Comparison of ENCODE assay signal across 25 mouse cellular contexts in genomic region chr5:97554274-97554673, GRCm38 (mm10).
DNase-seq lines count a peak whose midpoint lies in the region; ATAC-seq lines count a peak whose summit lies in the region.
"Had no signal": no experiment of that assay in that cellular context is flagged by ENCODE, and none has a peak within 500 bp of the region (broad histone marks: within the 10 kb centered on the region; RNA-seq: fewer than 3 reads in every experiment).

No protein-coding gene starts in this region.

- no peak overlapping the region for H3K4me3 ChIP-seq in embryonic facial prominence, embryonic 14.5 days (ENCODE audit: low read depth, low read length)
- no peak overlapping the region for H3K4me3 ChIP-seq in embryonic facial prominence, embryonic 10.5 days
- no peak overlapping the region for H3K4me3 ChIP-seq in heart, embryonic 13.5 days
- H3K4me3 ChIP-seq: embryonic facial prominence, embryonic 15.5 days; hindbrain, embryonic 10.5 days; intestine, embryonic 15.5 days; liver, embryonic 15.5 days; megakaryocyte, embryonic 14.5 days; midbrain, embryonic 13.5 days had no signal

- no peak for ATAC-seq in embryonic facial prominence, embryonic 14.5 days (ENCODE audit: low read depth)
- no peak for ATAC-seq in heart, embryonic 13.5 days (ENCODE audit: extremely low read depth, insufficient number of reproducible peaks, low FRiP score, low TSS enrichment)
- ATAC-seq: activated CD4-positive, CD25-positive, alpha-beta regulatory T cell, adult 4 months; hindbrain, embryonic 16.5 days; intestine, embryonic 15.5 days; midbrain, embryonic 13.5 days had no signal

- no peak for DNase-seq in embryonic facial prominence, embryonic 14.5 days (ENCODE audit: low spot score)
- no peak for DNase-seq in embryonic facial prominence, embryonic 10.5 days (ENCODE audit: low spot score)
- DNase-seq in heart, adult 18-20 months: no peak
- DNase-seq in left cerebral cortex, postnatal 14 days (ENCODE audit: low spot score in 2 of 2): peak; percentile 9 to 37
- DNase-seq in left cerebral cortex, adult 8-10 months (ENCODE audit: low spot score in 2 of 2): no peak
- peak; percentile 32 to 43 for DNase-seq in right cerebral cortex, postnatal 10 days (ENCODE audit: low spot score in 2 of 2)
- no peak for DNase-seq in right cerebral cortex, postnatal 4 days
- DNase-seq: adrenal gland, adult 8-10 months; cerebellum, adult 2 months; cerebellum, postnatal 25 days; embryo, embryonic 11 days; gastrocnemius, postnatal 10 days; kidney, adult 8-10 months; kidney, postnatal 14 days; liver; thymus, postnatal 25 days had no signal

- H3K36me3 ChIP-seq in embryonic facial prominence, embryonic 14.5 days (ENCODE audit: control insufficient read depth, insufficient read depth, low read length): no peaks in the 10 kb centered on the region
- H3K36me3 ChIP-seq in embryonic facial prominence, embryonic 10.5 days (replicated peaks): no peaks in the 10 kb centered on the region
- no peaks in the 10 kb centered on the region for H3K36me3 ChIP-seq in heart, embryonic 13.5 days
- H3K36me3 ChIP-seq: embryonic facial prominence, embryonic 15.5 days; hindbrain, embryonic 10.5 days; intestine, embryonic 15.5 days; liver, embryonic 15.5 days; midbrain, embryonic 13.5 days had no signal

- 60% methylated on average over 6 of the region's 6 CpGs for WGBS in embryonic facial prominence, embryonic 14.5 days
- WGBS in embryonic facial prominence, embryonic 10.5 days: 91% methylated on average over 6 of the region's 6 CpGs
- WGBS in heart, embryonic 13.5 days: 33% methylated on average over 6 of the region's 6 CpGs

- H3K9me3 ChIP-seq in embryonic facial prominence, embryonic 14.5 days (ENCODE audit: control insufficient read depth, low read length): peaks cover 9% of the 10 kb centered on the region; the same call in 1 of the 2 replicates
- 0 out of 2 replicates have a peak, but pooled peaks cover 3% of the 10 kb centered on the region for H3K9me3 ChIP-seq in embryonic facial prominence, embryonic 10.5 days
- H3K9me3 ChIP-seq in heart, embryonic 13.5 days: 0 out of 2 replicates have a peak, but pooled peaks cover 2% of the 10 kb centered on the region
- H3K9me3 ChIP-seq: embryonic facial prominence, embryonic 15.5 days; intestine, embryonic 15.5 days; liver, embryonic 15.5 days; midbrain, embryonic 13.5 days had no signal

- intact Hi-C loops in left cerebral cortex, postnatal 14 days (cut with DNase I): loop anchor here (10.0 kb wide), 1 partner anchor 91 kb away; no protein-coding TSS in a partner anchor

- H3K9ac ChIP-seq in embryonic facial prominence, embryonic 14.5 days (ENCODE audit: low read depth, low read length): no peak overlapping the region
- no peak overlapping the region for H3K9ac ChIP-seq in heart, embryonic 13.5 days
- H3K9ac ChIP-seq: embryonic facial prominence, embryonic 15.5 days; intestine, embryonic 15.5 days; liver, embryonic 15.5 days; midbrain, embryonic 13.5 days had no signal

- no peaks in the 10 kb centered on the region for H3K4me1 ChIP-seq in embryonic facial prominence, embryonic 14.5 days (ENCODE audit: control insufficient read depth, insufficient read depth, low read length)
- no peaks in the 10 kb centered on the region for H3K4me1 ChIP-seq in embryonic facial prominence, embryonic 10.5 days
- peaks cover 12% of the 10 kb centered on the region for H3K4me1 ChIP-seq in heart, embryonic 13.5 days
- H3K4me1 ChIP-seq: embryonic facial prominence, embryonic 15.5 days; hindbrain, embryonic 10.5 days; intestine, embryonic 15.5 days; liver, embryonic 15.5 days; megakaryocyte, embryonic 14.5 days; midbrain, embryonic 13.5 days had no signal

- H3K27me3 ChIP-seq in embryonic facial prominence, embryonic 14.5 days (replicated peaks; ENCODE audit: control insufficient read depth, insufficient read depth, low read length): no peaks in the 10 kb centered on the region
- H3K27me3 ChIP-seq in embryonic facial prominence, embryonic 10.5 days (replicated peaks; ENCODE audit: low read depth, poor library complexity, severe bottlenecking): no peaks in the 10 kb centered on the region
- no peaks in the 10 kb centered on the region for H3K27me3 ChIP-seq in heart, embryonic 13.5 days (replicated peaks)
- H3K27me3 ChIP-seq: embryonic facial prominence, embryonic 15.5 days; intestine, embryonic 15.5 days; liver, embryonic 15.5 days; megakaryocyte, embryonic 14.5 days; midbrain, embryonic 13.5 days had no signal

- no peak overlapping the region for H3K4me2 ChIP-seq in embryonic facial prominence, embryonic 14.5 days (ENCODE audit: low read depth, low read length)
- peak overlapping the region; percentile 29 for H3K4me2 ChIP-seq in heart, embryonic 13.5 days
- H3K4me2 ChIP-seq: embryonic facial prominence, embryonic 15.5 days; intestine, embryonic 15.5 days; liver, embryonic 15.5 days; midbrain, embryonic 13.5 days had no signal

- peak overlapping the region; percentile 45; the same call in 1 of the 2 replicates for H3K27ac ChIP-seq in embryonic facial prominence, embryonic 14.5 days (replicated peaks; ENCODE audit: low read depth, low read length)
- H3K27ac ChIP-seq in embryonic facial prominence, embryonic 10.5 days (replicated peaks): no peak overlapping the region
- H3K27ac ChIP-seq in heart, embryonic 13.5 days (replicated peaks): peak overlapping the region; percentile 73
- H3K27ac ChIP-seq: embryonic facial prominence, embryonic 15.5 days; hindbrain, embryonic 10.5 days; intestine, embryonic 15.5 days; liver, embryonic 15.5 days; midbrain, embryonic 13.5 days had no signal

Comparison
In these comparisons a context has a peak if more than half of its experiments do, and no peak if none do; other contexts are left out.
1. DNase-seq: peak in left cerebral cortex, postnatal 14 days (2 of 2) and right cerebral cortex, postnatal 10 days (2 of 2); none in embryonic facial prominence, embryonic 14.5 days (single experiment), embryonic facial prominence, embryonic 10.5 days (single experiment), heart, adult 18-20 months (0 of 2), left cerebral cortex, adult 8-10 months (0 of 2) and right cerebral cortex, postnatal 4 days (single experiment).